Mouse (Mus musculus) hindbrain, embryonic 12.5 days (tissue): ENCODE data around the gene Gm7075. TPM values are rescaled to one million over a fixed set of nuclear protein-coding genes. Genes with fewer than 3 reads are reported as not detected.

Source experiments
- ATAC-seq: fragments of 200-750 bp; cut with Nextera tagmentation; 2 replicates; pipeline ENCODE4 v1.8.0; 2017; ENCODE audit warnings: moderate TSS enrichment; ENCODE audit not compliant: low FRiP score
- H3K27ac ChIP-seq: fragments of 300-500 bp; sonication (generic); 2 replicates; pipeline ENCODE4 v1.5.1; 2016; ENCODE audit warnings: mild to moderate bottlenecking
- H3K27me3 ChIP-seq: fragments of 300-500 bp; sonication (generic); 2 replicates; pipeline ENCODE4 v1.6.1; 2016; ENCODE audit warnings: mild to moderate bottlenecking
- H3K36me3 ChIP-seq: fragments of 300-500 bp; sonication (generic); 2 replicates; pipeline ENCODE4 v1.6.1; 2016; ENCODE audit warnings: mild to moderate bottlenecking
- H3K4me1 ChIP-seq: fragments of 300-500 bp; sonication (generic); 2 replicates; pipeline ENCODE4 v1.6.1; 2016
- H3K4me2 ChIP-seq: fragments of 300-500 bp; sonication (generic); replicated peaks from 2 replicates; pipeline ENCODE4 v1.6.1; 2016; ENCODE audit warnings: mild to moderate bottlenecking
- H3K4me3 ChIP-seq: fragments of 300-500 bp; sonication (generic); 2 replicates; pipeline ENCODE4 v1.5.1; 2016; ENCODE audit warnings: mild to moderate bottlenecking
- H3K9ac ChIP-seq: fragments of 300-500 bp; sonication (generic); 2 replicates; pipeline ENCODE4 v1.6.1; 2016; ENCODE audit warnings: mild to moderate bottlenecking, moderate library complexity
- H3K9me3 ChIP-seq: fragments of 300-500 bp; sonication (generic); replicated peaks from 2 replicates; pipeline ENCODE4 v1.6.1; 2016; ENCODE audit warnings: mild to moderate bottlenecking
- WGBS: fragments of 180-500 bp; shearing (Covaris S2); methylation state at CpG from one replicate; pipeline ENCODE4 v1.1.7; 2016; 5-methylcytosine and 5-hydroxymethylcytosine counted together
- polyA plus RNA-seq: library from polyadenylated mRNA; unstranded; fragments of >200 nt; fragmentation: Nextera tagmentation; extraction: Ambion mirVana; gene quantifications from 2 replicates; pipeline ENCODE4 v1.2.1, GENCODE M21; 2016

Gene Gm7075
- polyA plus RNA-seq, 1 experiment from 2014 or later = not detected

DNA sequence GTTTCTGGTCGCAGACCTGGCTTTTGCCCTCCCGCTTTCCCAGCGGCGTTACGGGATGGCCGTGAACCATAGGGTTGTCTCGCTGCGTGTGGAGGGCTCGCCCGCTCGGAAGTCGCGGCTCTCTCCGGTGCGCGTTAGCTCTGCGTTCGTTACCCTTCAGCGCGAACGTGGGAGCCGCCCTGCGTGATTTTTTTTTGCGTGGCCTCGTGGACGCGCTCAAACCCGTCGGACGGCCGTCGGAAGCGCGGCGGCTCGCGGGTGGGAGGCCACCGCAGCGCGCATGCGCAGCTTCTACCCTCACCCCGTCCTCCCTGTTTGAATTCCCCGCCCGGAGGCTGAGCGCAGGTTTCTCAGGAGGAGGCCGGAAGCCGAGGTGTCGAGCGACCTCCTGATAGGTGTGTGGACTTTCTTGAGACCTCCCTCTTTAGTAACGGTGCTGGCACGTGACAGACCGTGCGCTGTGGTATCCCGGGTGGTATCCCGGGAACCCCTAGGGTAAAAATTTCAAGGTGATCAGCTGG, 8.3 kb upstream of the Gm7075 start, which contains the start of gene Ctnna3:
Ctnna3 (plus strand) TSS at position 314 of the 521 bp plus-strand sequence.
- ATAC-seq = peak; percentile 98
- Histone ChIP-seq H3K36me3 (no peaks in the 10 kb centered on the region), H3K4me1 (no peaks in the 10 kb centered on the region), H3K9ac (peak within 1 kb of the TSS; percentile 62), H3K9me3 (no peaks in the 10 kb centered on the region), H3K27ac (peak within 1 kb of the TSS; percentile 72), H3K4me2 (peak within 1 kb of the TSS; percentile 65), H3K27me3 (no peaks in the 10 kb centered on the region), H3K4me3 (peak within 1 kb of the TSS; percentile 72)
- WGBS = under 1% methylated on average over 55 of the region's 55 CpGs

DNA sequence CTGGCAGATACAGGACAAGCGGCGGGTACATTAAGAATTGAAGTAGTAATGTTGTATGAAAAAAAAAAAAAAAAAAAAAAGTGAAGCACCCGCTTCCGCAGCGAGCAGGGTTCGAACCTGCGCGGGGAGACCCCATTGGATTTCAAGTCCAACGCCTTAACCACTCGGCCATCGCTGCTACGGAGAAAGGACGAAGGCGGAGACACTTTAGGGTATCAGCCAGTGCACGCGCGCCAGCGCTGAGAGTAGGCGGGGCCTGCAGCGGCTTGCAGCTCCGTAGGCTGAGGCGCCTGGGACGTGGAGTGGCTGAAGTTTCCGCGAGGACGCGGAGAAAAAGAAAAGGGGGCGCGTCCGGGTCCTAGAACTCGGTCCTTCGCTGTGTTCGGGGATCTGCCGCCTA, 7.8 kb upstream of the Gm7075 start:
- H3K27me3 ChIP-seq = no peaks in the 10 kb centered on the region
- no peaks in the 10 kb centered on the region for H3K9me3 ChIP-seq
- ATAC-seq = peak; percentile 93
- peak overlapping the region; percentile 72 for H3K4me3 ChIP-seq
- peak overlapping the region; percentile 65 for H3K4me2 ChIP-seq
- H3K27ac ChIP-seq = peak overlapping the region; percentile 72
- H3K36me3 ChIP-seq = no peaks in the 10 kb centered on the region
- no peaks in the 10 kb centered on the region for H3K4me1 ChIP-seq
- peak overlapping the region; percentile 62 for H3K9ac ChIP-seq
- WGBS = 0% methylated on average over 34 of the region's 34 CpGs

DNA sequence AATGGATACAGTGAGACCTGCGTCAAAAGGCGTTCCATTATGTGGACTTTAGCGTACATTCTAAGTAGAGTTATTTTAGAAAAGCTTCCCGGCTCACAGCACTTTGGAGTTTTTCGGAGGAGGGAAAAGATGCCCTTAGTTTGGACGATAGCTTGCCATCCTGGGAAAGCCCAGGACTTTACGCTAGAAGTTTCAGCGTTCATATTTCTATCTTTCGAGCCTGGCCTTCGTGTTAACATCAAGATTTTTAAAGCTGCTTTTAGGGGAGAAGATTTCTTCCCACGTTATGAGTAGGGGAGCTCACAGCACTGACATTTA, 7.4 kb upstream of the Gm7075 start:
- WGBS = 2% methylated on average over 11 of the region's 11 CpGs
- no peak overlapping the region for H3K27ac ChIP-seq

DNA sequence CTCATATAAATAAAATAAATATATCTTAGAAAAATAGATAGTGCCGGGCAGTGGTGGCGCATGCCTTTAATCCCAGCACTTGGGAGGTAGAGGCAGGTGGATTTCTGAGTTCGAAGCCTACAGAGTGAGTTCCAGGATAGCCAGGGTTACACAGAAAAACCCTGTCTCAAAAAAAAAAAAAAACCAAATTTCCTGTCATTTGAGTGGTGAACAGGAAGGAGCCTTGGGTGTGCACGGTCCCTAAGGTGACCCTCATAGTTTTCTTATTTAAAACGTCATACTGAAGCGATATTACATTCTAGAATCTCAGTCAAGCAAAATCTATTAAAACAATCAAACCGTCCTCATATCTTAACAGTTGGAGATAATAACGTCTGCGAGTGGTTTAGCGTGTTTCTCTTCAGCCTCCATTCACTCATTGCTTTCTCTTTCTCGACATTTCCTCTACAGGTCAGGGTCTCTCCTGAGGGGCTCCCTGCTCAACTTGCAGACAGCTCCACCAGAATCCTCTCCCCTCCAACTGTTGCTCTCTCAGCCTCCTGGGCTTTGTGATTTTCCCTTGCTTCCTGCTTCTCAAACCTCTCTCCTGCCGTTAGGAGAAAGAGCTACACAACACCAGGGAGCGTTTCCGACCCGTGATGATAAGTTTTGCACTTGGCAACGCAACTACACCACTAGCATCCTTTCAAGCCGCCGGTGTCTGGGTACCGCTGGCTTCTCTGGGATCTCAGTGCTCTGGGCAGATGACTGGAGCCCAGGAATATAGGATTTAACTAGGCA, 6.8 kb upstream of the Gm7075 start:
- WGBS = 24% methylated on average over 19 of the region's 19 CpGs
- Histone ChIP-seq H3K9ac (peak overlapping the region; percentile 37), H3K4me1 (no peaks in the 10 kb centered on the region), H3K27me3 (no peaks in the 10 kb centered on the region), H3K36me3 (no peaks in the 10 kb centered on the region), H3K4me3 (peak overlapping the region; percentile 72), H3K27ac (no peak overlapping the region), H3K4me2 (peak overlapping the region; percentile 65), H3K9me3 (no peaks in the 10 kb centered on the region)
- ATAC-seq = no peak

More for the DNA sequence above, 7.4 kb upstream of the Gm7075 start:
- Histone ChIP-seq H3K4me1 (no peaks in the 10 kb centered on the region), H3K4me2 (peak overlapping the region; percentile 65), H3K27me3 (no peaks in the 10 kb centered on the region), H3K9ac (peak overlapping the region; percentile 37), H3K36me3 (no peaks in the 10 kb centered on the region), H3K9me3 (no peaks in the 10 kb centered on the region), H3K4me3 (peak overlapping the region; percentile 72)
- ATAC-seq = no peak

DNA sequence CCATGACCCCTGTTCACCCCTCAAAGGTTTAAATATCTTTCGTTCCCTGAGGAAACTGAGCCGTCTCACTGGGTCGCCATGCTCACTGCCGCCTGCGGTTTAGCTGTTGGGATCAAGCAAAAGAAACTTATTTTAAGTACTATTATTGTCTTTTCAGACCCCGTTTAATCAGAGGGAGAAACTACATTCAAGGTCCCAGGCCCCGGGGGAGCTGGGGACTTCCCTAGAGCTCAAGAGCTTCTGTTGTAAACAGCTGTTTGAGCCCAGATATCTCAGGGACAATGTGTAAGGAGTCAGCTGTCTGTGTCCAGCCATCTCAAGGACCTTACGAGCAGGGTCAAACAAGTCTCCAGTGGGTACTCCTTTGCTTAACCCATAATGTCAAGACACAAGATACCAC, 5.6 kb upstream of the Gm7075 start:
- Histone ChIP-seq H3K4me3 (no peak overlapping the region), H3K4me2 (no peak overlapping the region), H3K36me3 (no peaks in the 10 kb centered on the region), H3K9ac (no peak overlapping the region), H3K27ac (no peak overlapping the region), H3K27me3 (no peaks in the 10 kb centered on the region), H3K4me1 (no peaks in the 10 kb centered on the region), H3K9me3 (no peaks in the 10 kb centered on the region)
- ATAC-seq = no peak
- WGBS = 78% methylated on average over 8 of the region's 8 CpGs

DNA sequence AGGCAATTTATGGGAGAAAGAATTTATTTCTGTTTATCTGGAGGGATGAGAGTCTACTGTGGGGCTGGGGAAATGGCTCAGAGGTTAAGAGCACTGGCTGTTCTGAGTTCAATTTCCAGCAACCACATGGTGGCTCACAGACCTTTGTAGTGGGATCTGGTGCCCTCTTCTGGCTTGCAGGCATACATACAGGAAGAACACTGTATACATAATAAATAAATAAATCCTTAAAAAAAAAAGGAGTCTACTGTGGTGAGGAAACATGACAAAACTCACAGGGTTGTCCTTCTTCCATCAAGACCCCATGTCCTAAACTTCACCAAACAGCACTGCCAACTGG, 2.9 kb upstream of the Gm7075 start:
- H3K36me3 ChIP-seq = no peaks in the 10 kb centered on the region
- no peak overlapping the region for H3K4me2 ChIP-seq
- H3K9me3 ChIP-seq = no peaks in the 10 kb centered on the region
- ATAC-seq = no peak
- no peak overlapping the region for H3K4me3 ChIP-seq
- no peaks in the 10 kb centered on the region for H3K27me3 ChIP-seq
- no peak overlapping the region for H3K27ac ChIP-seq
- no peaks in the 10 kb centered on the region for H3K4me1 ChIP-seq
- no peak overlapping the region for H3K9ac ChIP-seq

DNA sequence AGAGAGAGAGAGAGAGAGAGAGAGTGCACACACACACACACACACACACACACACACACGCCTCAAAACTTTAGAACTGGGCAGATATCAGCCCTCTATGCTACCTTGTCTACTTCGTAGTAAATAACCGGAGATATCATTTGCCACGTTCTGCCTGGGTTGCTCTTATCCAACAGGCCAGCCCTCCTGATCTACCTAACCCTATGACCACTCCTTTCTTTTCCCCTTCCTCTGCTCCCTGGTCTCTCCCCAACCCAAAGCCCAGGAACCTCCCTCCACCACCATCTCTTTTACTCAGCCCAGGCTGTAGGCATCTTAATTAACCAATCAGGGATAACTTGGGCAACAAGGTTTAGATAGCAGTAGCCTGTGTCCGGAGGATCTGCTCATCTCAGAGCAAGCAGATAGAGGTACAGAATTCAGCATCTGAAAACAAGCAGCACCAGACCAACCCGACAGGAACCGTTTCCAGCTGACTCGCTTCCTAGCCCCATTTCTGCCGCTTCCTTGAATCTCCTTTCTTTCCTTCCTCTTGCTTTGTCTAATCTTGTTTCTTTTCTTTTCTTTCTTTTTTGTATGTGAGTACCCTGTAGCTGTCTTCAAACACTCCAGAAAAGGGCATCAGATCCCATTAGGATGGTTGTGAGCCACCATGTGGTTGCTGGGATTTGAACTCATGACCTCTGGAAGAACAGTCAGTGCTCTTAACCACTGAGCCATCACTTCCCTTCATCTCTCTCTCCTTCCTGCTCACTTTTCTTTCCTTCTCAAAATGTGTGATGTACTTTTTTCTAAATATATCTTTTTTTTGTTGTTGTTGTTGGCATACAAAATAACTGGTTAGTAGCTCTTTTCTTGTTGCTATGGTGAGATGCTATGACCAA, 2.2 kb upstream of the Gm7075 start:
- ATAC-seq = no peak
- H3K4me2 ChIP-seq = no peak overlapping the region

DNA sequence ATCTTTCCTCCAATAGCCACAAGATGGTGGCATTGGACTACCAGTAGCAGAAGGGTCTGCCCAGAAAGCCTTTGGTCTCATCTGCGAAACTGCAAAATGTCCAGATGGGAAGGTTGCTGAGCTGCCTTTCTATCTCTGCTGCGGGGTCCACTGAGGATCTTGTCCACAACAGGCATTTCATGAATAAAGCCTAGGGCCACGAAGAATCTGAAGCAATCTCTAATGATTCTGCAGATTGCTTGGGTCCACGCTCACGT, 1.1 kb upstream of the Gm7075 start:
- Histone ChIP-seq H3K36me3 (no peaks in the 10 kb centered on the region), H3K9me3 (no peaks in the 10 kb centered on the region), H3K9ac (no peak overlapping the region), H3K4me2 (no peak overlapping the region), H3K4me1 (no peaks in the 10 kb centered on the region), H3K27me3 (no peaks in the 10 kb centered on the region), H3K4me3 (no peak overlapping the region), H3K27ac (no peak overlapping the region)
- no peak for ATAC-seq
- 85% methylated on average over 5 of the region's 5 CpGs for WGBS

More for the DNA sequence above, 2.2 kb upstream of the Gm7075 start:
- H3K4me1 ChIP-seq = no peaks in the 10 kb centered on the region
- H3K9ac ChIP-seq = no peak overlapping the region
- WGBS = 86% methylated on average over 9 of the region's 9 CpGs
- H3K27ac ChIP-seq = no peak overlapping the region
- H3K4me3 ChIP-seq = no peak overlapping the region
- H3K9me3 ChIP-seq = no peaks in the 10 kb centered on the region
- no peaks in the 10 kb centered on the region for H3K36me3 ChIP-seq
- H3K27me3 ChIP-seq = no peaks in the 10 kb centered on the region

DNA sequence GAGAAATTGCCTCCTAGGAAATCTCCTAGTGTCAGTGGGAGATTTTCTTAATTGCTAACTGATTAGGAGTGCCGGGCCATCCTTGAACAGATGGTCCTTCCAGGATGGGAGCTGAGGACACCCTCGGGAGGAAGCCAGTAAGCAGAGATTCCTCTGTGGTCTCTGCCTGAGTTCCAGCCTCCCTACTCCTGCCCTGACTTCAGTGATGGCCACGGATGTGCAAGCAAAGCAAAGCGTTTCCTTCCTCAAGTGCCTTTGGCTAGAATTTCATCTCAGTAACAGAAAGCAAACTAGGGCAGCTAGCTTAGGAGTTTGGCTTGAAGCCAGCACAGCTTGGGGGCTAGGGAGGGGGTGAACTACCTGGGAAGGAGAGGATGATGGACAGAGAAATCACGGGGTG, 4.5 kb downstream of the Gm7075 start:
- 64% methylated on average over 5 of the region's 5 CpGs for WGBS

DNA sequence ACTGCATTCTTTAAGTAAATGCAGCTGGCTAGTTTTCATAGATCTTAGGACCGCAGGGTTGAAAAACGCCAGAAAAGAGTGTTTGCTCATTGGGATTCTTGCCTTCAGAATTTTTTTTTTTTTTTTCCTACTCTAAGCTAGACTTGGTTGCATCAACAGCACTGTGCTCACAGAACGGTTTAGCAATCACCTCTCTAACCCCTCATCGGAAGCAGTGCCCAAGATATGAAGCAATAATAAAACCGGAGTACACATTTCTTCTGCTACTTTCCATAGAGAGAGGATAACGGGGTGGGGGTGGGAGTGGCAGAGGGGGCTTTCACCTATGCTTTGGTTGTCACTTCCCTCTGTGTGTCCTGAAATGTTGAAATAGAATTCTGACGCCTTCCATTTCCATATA, 5.7 kb downstream of the Gm7075 start:
- Histone ChIP-seq H3K4me1 (no peaks in the 10 kb centered on the region), H3K27ac (no peak overlapping the region), H3K9ac (no peak overlapping the region), H3K36me3 (no peaks in the 10 kb centered on the region), H3K4me2 (no peak overlapping the region), H3K9me3 (no peaks in the 10 kb centered on the region), H3K27me3 (no peaks in the 10 kb centered on the region), H3K4me3 (no peak overlapping the region)
- 68% methylated on average over 7 of the region's 7 CpGs for WGBS
- no peak for ATAC-seq

More for the DNA sequence above, 4.5 kb downstream of the Gm7075 start:
- no peak for ATAC-seq
- H3K4me3 ChIP-seq = no peak overlapping the region
- no peaks in the 10 kb centered on the region for H3K36me3 ChIP-seq
- H3K9ac ChIP-seq = no peak overlapping the region
- no peaks in the 10 kb centered on the region for H3K27me3 ChIP-seq
- no peak overlapping the region for H3K27ac ChIP-seq
- no peak overlapping the region for H3K4me2 ChIP-seq
- no peaks in the 10 kb centered on the region for H3K4me1 ChIP-seq
- H3K9me3 ChIP-seq = no peaks in the 10 kb centered on the region

DNA sequence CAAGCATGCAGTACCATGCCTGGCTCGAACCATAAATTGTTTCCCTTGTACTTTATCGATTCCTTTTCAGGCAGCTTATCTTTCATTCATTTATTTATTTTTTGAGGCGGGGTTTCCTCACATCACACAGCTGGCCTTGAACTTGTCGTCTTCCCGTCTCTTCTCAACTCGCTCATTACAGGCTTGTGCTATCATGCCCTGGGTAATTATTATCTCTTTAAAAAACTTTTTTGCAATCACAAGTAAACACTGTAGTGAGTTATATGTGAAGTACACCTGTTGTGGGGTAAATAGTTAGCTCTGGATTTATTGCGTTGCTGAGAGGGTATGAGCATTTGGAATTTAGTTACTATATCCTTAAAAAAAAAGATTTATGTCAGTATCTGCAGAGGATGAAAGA, 6.3 kb downstream of the Gm7075 start:
- H3K9me3 ChIP-seq = no peaks in the 10 kb centered on the region
- no peaks in the 10 kb centered on the region for H3K36me3 ChIP-seq
- 85% methylated on average over 7 of the region's 7 CpGs for WGBS
- no peak for ATAC-seq
- H3K4me1 ChIP-seq = 0 out of 2 replicates have a peak, but pooled peaks cover under 1% of the 10 kb centered on the region
- no peaks in the 10 kb centered on the region for H3K27me3 ChIP-seq
- no peak overlapping the region for H3K4me3 ChIP-seq
- H3K9ac ChIP-seq = no peak overlapping the region
- H3K27ac ChIP-seq = no peak overlapping the region
- no peak overlapping the region for H3K4me2 ChIP-seq

DNA sequence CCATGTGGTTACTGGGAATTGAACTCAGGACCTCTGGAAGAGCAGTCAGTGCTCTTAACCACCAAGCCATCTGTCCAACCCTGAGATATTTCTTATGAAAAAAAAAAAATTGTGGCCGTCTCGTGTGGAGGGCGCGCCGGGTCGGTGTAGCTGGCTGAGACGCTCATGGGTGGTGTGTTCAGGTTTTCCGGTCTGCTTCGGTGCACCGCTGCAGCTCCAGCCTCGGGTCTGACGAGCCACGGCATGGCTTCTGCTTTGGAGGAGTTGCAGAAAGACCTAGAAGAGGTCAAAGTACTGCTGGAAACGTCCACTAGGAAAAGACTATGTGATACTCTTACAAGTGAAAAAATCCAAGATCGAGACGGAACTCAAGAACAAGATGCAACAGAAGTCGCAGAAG, 8.8 kb downstream of the Gm7075 start:
- H3K4me1 ChIP-seq = 0 out of 2 replicates have a peak, but pooled peaks cover 4% of the 10 kb centered on the region
- no peaks in the 10 kb centered on the region for H3K36me3 ChIP-seq
- H3K27me3 ChIP-seq = no peaks in the 10 kb centered on the region
- H3K4me2 ChIP-seq = no peak overlapping the region
- no peak for ATAC-seq
- no peak overlapping the region for H3K4me3 ChIP-seq
- H3K27ac ChIP-seq = no peak overlapping the region
- WGBS = 88% methylated on average over 17 of the region's 17 CpGs
- H3K9me3 ChIP-seq = no peaks in the 10 kb centered on the region
- no peak overlapping the region for H3K9ac ChIP-seq
